Mouse (Mus musculus): ENCODE data around the gene Mrfap1. TPM values are rescaled to one million over a fixed set of nuclear protein-coding genes. Genes with fewer than 3 reads are reported as not detected.

The Mrfap1 gene
- total RNA-seq, 2 experiments from 2014 or later: 150 to 236 TPM

DNA sequence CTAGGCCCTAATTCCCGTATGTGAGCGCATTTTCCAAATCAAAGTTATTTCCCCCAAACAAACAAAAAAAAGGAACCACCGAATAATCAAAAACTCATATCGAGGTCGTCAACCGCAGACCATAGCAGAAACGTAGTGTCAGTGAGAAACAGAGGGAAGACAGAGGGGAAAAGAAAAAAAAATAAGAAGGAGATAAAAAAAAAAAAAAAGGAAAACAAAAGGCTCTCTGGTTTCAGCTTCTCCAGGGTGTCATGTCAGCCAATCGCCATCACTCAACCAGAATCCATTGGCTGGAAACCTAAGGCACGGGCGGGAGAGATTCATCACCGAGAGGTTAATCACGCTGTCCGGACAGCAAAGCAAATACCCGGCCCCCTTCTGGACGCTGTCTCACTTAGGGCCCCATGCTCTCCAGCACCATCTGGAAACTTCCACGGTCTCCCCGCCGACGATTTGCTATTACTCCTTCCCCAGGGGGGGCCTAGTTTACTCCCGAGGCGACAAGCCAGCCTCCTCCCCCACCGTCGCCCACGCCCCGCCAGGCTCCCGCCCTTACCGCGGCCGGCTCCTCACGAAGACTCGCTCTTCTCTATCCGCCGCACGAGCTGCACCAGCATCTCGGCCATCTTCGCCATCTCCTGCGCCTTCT is 801 bp downstream of the Mrfap1 start:
- peak; percentile 43 for ATAC-seq (replicated peaks; ENCODE audit: low FRiP score, low TSS enrichment, poor library complexity, severe bottlenecking)

GRCm38 (mm10) chr5:36791861-36792260 is 4.7 kb downstream of the Mrfap1 start:
- ATAC-seq (replicated peaks; ENCODE audit: low FRiP score, low TSS enrichment, poor library complexity, severe bottlenecking): no peak

GRCm38 (mm10) chr5:36786052-36786451 is 10.5 kb downstream of the Mrfap1 start:
- 0 out of 2 replicates have a peak, but pooled peaks have one; percentile 22 for ATAC-seq (replicated peaks; ENCODE audit: low FRiP score, low TSS enrichment, poor library complexity, severe bottlenecking)

DNA sequence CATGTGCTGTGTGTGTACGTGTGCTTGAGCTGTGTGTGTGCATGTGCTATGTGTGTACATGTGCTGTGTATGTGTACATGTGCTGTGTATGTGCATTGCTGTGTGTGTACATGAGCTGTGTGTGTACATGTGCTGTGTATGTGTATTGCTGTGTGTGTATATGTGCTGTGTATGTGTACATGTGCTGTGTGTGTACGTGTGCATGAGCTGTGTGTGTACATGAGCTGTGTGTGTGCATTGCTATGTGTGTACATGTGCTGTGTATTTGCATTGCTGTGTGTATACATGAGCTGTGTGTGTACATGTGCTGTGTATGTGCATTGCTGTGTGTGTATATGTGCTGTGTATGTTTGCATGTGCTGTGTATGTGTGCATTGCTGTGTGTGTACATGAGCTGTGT is 17.1 kb downstream of the Mrfap1 start:
- no peak for ATAC-seq (replicated peaks; ENCODE audit: low FRiP score, low TSS enrichment, poor library complexity, severe bottlenecking)

DNA sequence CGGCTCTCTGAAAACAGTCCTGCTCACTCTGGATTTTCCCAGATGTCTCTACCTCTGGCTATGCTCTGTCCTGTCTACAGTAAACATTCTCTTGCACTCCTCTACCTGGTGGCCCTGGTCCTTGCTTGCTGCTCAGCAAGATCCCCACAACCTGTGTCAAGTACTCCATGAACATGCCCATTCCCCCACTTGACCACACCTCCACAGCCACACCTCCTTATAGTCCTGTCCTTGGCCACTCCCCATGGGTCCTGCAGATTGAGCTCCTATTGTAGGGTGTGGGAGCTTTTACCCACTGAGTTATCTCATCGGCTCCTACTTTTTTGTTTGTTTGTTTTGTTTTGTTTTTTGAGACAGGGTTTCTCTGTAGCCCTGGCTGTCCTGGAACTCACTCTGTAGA is 17.7 kb downstream of the Mrfap1 start:
- ATAC-seq (replicated peaks; ENCODE audit: low FRiP score, low TSS enrichment, poor library complexity, severe bottlenecking): no peak

GRCm38 (mm10) chr5:36777186-36777585 is 19.4 kb downstream of the Mrfap1 start:
- ATAC-seq (replicated peaks; ENCODE audit: low FRiP score, low TSS enrichment, poor library complexity, severe bottlenecking): no peak

DNA sequence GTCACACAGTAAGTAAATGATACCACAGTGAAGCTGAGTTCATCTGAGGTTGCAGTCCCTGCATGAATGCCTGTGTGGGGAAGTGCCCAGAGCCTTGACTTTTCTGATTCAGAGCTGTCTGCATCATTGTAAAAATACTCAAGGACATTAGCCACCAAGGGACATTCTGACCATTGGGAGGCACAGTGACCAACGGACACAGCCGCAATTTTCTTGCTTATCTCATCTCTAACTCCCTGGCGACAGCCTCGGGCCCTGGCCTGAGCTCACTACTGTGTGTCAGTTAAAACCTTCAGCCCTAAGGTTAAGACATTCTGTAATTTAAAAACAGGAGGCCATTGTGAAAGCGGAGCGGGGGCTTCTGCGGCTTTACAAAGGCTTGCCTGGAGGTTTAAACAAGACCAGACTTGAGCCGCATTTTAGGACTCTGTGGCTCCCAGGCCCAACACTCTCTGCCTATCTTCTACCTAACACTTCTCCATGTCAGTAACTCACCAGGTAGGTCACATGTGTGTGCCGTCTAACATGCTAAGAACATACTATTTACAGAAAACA is 20.5 kb downstream of the Mrfap1 start:
- no peak for ATAC-seq (replicated peaks; ENCODE audit: low FRiP score, low TSS enrichment, poor library complexity, severe bottlenecking)

DNA sequence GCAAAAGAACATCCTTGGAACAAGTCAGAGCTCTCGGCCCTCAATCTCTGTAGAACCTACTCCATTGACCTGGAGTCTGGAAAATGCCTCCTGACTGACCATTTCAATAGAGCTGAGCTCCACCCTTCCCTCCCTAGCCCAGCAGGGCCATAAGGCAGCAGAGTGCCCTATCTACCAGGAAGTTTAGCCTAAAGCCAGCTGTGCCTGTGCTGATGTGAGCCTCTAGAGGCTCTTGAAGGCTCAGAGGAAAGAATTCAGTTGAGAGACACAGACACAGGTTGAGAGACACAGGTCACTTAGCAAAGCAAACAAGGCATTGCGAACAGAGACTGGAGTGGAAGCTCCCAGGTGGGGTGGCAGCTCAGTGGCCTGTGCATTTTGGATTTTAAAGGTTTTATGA is 21.3 kb downstream of the Mrfap1 start:
- no peak for ATAC-seq (replicated peaks; ENCODE audit: low FRiP score, low TSS enrichment, poor library complexity, severe bottlenecking)

- ATAC-seq (replicated peaks; ENCODE audit: low FRiP score, low TSS enrichment, poor library complexity, severe bottlenecking): no peak
Measured at GRCm38 (mm10) chr5:36772586-36772985, 24.0 kb downstream of the Mrfap1 start.

- ATAC-seq (replicated peaks; ENCODE audit: low FRiP score, low TSS enrichment, poor library complexity, severe bottlenecking): no peak
Measured at GRCm38 (mm10) chr5:36769603-36770002, 27.0 kb downstream of the Mrfap1 start.

- ATAC-seq (replicated peaks; ENCODE audit: low FRiP score, low TSS enrichment, poor library complexity, severe bottlenecking): no peak
Measured at GRCm38 (mm10) chr5:36766958-36767703, 29.4 kb downstream of the Mrfap1 start.

GRCm38 (mm10) chr5:36759848-36760247 is 36.7 kb downstream of the Mrfap1 start:
- no peak for ATAC-seq (replicated peaks; ENCODE audit: low FRiP score, low TSS enrichment, poor library complexity, severe bottlenecking)

DNA sequence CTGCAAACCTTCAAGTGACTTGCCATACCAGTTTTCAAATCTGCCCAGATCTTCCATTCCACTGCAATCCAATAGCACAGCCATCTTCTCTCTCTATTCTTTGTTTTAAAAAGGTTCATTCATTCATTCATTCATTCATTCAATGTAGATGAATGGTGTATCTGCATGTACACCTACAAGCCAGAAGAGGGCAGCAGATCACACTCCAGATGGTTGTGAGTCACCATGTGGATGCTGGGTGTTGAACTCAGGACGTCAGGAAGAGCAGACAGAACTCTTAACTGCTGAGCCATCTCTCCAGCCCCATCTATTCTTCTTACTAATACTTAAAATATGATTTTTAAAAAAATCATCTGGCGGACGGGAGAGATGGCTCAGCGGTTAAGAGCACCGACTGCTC is 39.5 kb downstream of the Mrfap1 start:
- ATAC-seq (replicated peaks; ENCODE audit: low FRiP score, low TSS enrichment, poor library complexity, severe bottlenecking): peak; percentile 73; the same call in 1 of the 2 replicates

DNA sequence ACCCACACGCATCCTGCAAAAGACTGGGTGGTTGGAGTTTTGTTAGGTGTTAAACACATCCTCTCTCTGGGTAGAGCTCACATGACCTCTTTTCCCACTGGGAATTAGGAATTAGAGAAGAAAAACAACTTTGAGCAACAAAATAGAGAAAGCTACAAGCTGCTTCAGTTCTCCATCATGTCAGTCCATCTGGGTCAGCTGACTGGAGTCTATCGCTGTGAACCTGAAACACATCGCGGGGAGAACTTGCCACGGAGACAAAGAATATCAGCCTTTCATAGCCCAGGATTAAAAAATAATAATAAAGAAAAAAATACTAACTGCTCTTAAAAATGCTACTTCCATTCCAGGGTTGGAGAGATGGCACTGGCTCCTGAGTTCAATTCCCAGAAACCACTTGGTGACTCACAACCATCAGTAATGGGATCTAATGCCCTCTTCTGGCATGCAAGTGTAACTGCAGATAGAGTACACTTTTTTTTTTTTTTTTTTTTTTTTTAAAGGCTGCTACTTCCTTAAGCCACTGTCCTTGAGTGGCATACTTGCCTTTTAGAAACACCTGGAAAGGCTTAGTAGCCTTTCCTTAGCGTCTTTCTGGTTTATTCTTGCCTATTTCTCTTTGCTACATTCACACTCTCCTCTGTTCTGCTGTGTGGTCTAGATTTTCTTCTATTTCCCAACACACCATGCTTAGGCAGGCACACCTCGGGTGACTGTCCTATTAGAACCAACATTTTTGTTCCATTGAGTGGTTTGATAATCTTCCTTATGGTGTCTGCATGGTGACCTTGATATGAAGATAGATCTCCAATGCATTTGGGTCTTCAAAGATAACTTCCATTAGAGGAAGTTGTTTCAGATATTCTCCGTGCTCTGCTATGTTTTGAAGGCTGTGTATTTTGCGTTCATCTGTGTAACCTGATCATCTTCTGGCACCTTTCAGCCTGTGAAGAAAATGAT is 46.2 kb downstream of the Mrfap1 start:
- 0 out of 2 replicates have a peak, but pooled peaks have one; percentile 20 for ATAC-seq (replicated peaks; ENCODE audit: low FRiP score, low TSS enrichment, poor library complexity, severe bottlenecking)

DNA sequence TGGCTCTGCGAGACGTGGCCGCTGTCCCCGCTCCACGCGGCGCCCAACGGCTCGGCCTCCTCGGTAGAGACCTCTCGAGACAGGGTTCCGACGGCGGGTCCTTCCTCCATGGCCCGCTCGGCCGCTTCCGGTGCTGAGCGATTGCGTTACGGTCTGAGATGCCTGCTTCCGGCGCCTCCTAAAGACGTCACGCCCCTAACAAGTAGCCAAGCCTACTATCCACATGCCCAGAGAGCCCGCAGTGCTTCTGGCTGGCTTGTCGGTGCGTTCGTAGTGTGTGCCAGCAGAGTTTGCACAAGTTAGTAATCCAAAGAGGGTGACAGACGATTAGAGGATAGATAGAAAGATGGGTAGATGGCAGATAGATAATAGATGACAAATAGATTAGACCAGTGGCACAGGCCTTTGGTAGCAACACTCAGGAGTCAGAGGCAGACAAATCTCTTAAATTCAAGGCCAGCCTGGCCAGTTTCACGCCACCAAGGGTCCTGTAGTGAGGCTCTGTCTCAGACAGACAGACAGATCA is 48.0 kb downstream of the Mrfap1 start, which contains the start of gene Bloc1s4:
Gene Bloc1s4 (minus strand): TSS at position 115 of the 526 bp plus-strand sequence.
- ATAC-seq (replicated peaks; ENCODE audit: low FRiP score, low TSS enrichment, poor library complexity, severe bottlenecking): peak; percentile 91

DNA sequence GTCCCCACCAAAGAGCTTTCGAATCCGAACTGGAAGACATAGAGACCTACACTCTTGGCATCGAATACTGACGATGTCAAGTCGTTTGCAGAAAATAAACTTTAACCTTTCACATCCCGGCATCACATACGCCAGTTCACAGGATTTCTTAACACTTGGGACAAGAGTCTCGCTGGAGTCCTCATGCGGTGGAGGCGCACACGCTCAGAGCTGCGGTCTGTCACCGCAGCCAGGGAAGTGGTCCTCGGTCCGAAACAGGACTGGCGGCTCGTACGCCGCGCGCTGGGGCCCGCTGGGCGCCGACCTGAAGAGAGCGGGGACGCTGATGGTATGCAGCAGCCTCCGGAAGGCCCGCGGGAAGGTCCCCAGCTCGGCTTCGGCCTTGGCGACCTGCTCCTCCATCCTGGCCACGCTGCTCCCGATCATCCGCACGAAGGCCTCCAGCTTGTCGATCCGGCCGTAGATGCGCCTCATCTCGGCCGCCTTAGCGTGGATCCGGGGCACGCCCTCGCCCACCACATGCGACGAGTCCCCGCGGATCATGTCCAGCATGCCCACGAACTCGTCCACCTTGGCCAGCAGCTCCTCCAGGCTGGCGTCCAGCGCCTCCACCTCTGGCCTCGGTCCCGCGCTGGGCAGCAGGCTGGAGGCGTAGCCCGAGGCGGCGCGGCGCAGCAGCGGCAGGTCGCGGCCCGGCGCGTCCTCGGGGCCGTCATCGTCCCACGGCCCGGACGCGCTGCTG is 48.6 kb downstream of the Mrfap1 start:
- ATAC-seq (replicated peaks; ENCODE audit: low FRiP score, low TSS enrichment, poor library complexity, severe bottlenecking): peak; percentile 24

- no peak for ATAC-seq (replicated peaks; ENCODE audit: low FRiP score, low TSS enrichment, poor library complexity, severe bottlenecking)
Measured at GRCm38 (mm10) chr5:36747071-36747470, 49.5 kb downstream of the Mrfap1 start.

All from megakaryocyte-erythroid progenitor cell, adult 5-6 weeks (primary cell).